Mouse (Mus musculus) lung, postnatal 0 days (tissue): ENCODE measurements around the gene Dnal4.

Source experiments
- CTCF ChIP-seq: IDR thresholded peaks from 2 replicates; pipeline ENCODE4 v1.5.1; 2016; ENCODE audit warnings: antibody characterized with exemption, mild to moderate bottlenecking
- EP300 ChIP-seq: IDR thresholded peaks from 2 replicates; pipeline ENCODE4 v1.6.1; 2016; ENCODE audit warnings: antibody characterized with exemption, mild to moderate bottlenecking, control low read depth

DNA sequence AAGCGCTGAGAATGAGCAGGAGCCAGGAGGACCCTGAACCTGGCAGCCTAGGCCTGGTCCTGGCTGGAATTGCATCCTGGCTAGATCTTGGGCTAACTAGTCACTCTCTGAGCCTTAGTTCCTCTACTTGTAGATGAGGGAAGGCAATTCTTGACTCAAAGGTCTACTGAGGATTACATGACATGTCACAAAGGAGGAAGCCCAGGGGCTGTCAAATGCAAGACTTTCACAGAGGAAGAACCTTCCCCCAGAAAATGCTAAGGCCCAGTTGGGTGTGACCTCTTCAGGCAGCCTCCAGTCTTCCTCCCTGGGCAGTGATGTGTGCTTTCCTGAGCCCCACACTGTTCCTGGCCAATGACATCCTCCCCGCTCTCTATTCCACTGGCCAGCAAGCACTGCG lies 20.5 kb downstream of the Dnal4 start:
- TF ChIP-seq CTCF (no peak), EP300 (no peak)
